Mouse (Mus musculus) heart, embryonic 15.5 days (tissue): Measurements from ENCODE around the gene Osgep. TPM values are rescaled to one million over a fixed set of nuclear protein-coding genes. Genes with fewer than 3 reads are reported as not detected.
"Not testable (repeated sequence)": the region's sequence is repeated elsewhere in the genome, so short reads cannot be mapped to it uniquely, and the experiment has no call there.

ENCODE experiments used
- ATAC-seq: fragments of 200-750 bp; cut with Nextera tagmentation; replicated peaks from 2 replicates; pipeline ENCODE4 v1.8.0; 2017; ENCODE audit warnings: low read depth, moderate TSS enrichment; ENCODE audit not compliant: insufficient number of reproducible peaks, insufficient read depth, low FRiP score
- H3K27ac ChIP-seq: fragments of 300-500 bp; sonication (generic); 2 replicates; pipeline ENCODE4 v1.5.1; 2015; ENCODE audit warnings: mild to moderate bottlenecking, inconsistent platforms
- H3K27me3 ChIP-seq: fragments of 300-500 bp; sonication (generic); 2 replicates; pipeline ENCODE4 v1.6.1; 2015; ENCODE audit warnings: inconsistent platforms
- H3K36me3 ChIP-seq: fragments of 300-500 bp; sonication (generic); 2 replicates; pipeline ENCODE4 v1.6.1; 2015; ENCODE audit warnings: mild to moderate bottlenecking, inconsistent platforms
- H3K4me1 ChIP-seq: fragments of 300-500 bp; sonication (generic); replicated peaks from 2 replicates; pipeline ENCODE4 v1.6.1; 2015; ENCODE audit warnings: inconsistent platforms
- H3K4me2 ChIP-seq: fragments of 300-500 bp; sonication (generic); 2 replicates; pipeline ENCODE4 v1.6.1; 2015; ENCODE audit warnings: inconsistent platforms, mild to moderate bottlenecking, moderate library complexity
- H3K4me3 ChIP-seq: fragments of 300-500 bp; sonication (generic); 2 replicates; pipeline ENCODE4 v1.5.1; 2015; ENCODE audit warnings: mild to moderate bottlenecking, inconsistent platforms
- H3K9ac ChIP-seq: fragments of 300-500 bp; sonication (generic); 2 replicates; pipeline ENCODE4 v1.6.1; 2015; ENCODE audit warnings: mild to moderate bottlenecking, inconsistent platforms
- H3K9me3 ChIP-seq: fragments of 300-500 bp; sonication (generic); replicated peaks from 2 replicates; pipeline ENCODE4 v1.6.1; 2016; ENCODE audit warnings: inconsistent platforms
- WGBS: fragments of 180-500 bp; shearing (Covaris S2); methylation state at CpG from one replicate; pipeline ENCODE4 v1.1.7; 2015; ENCODE audit warnings: mixed read lengths; 5-methylcytosine and 5-hydroxymethylcytosine counted together
- polyA plus RNA-seq: library from polyadenylated mRNA; unstranded; fragments of >200 nt; fragmentation: Nextera tagmentation; extraction: Ambion mirVana; gene quantifications from 2 replicates; pipeline ENCODE4 v1.2.1, GENCODE M21; 2015

The Osgep gene
- polyA plus RNA-seq, 1 experiment from 2014 or later = 117 TPM

GRCm38 (mm10) chr14:50875175-50875574, 49.5 kb downstream of the Osgep start:
- Histone ChIP-seq H3K36me3 (no peaks in the 10 kb centered on the region), H3K9me3 (no peaks in the 10 kb centered on the region), H3K27ac (no peak overlapping the region), H3K4me3 (no peak overlapping the region), H3K4me1 (peaks cover 4% of the 10 kb centered on the region; the same call in 1 of the 2 replicates), H3K4me2 (no peak overlapping the region), H3K9ac (no peak overlapping the region), H3K27me3 (no peaks in the 10 kb centered on the region)
- WGBS = 87% methylated on average over 3 of the region's 3 CpGs
- no peak for ATAC-seq

- peaks cover 3% of the 10 kb centered on the region; the same call in 1 of the 2 replicates for H3K36me3 ChIP-seq
- H3K27ac ChIP-seq = no peak overlapping the region
- H3K4me2 ChIP-seq = no peak overlapping the region
- no peaks in the 10 kb centered on the region for H3K27me3 ChIP-seq
- WGBS = 85% methylated on average over 2 of the region's 2 CpGs
- no peak overlapping the region for H3K4me3 ChIP-seq
- H3K9ac ChIP-seq = no peak overlapping the region
- H3K4me1 ChIP-seq = peaks cover 4% of the 10 kb centered on the region; the same call in 1 of the 2 replicates
- ATAC-seq = no peak
- H3K9me3 ChIP-seq = no peaks in the 10 kb centered on the region
These were observed 53.4 kb downstream of the Osgep start for GRCm38 (mm10) chr14:50871284-50871683.

GRCm38 (mm10) chr14:50870805-50871143, 53.9 kb downstream of the Osgep start:
- peak overlapping the region; percentile 75 for H3K9ac ChIP-seq
- H3K4me1 ChIP-seq = peaks cover 4% of the 10 kb centered on the region; the same call in 1 of the 2 replicates
- no peaks in the 10 kb centered on the region for H3K27me3 ChIP-seq
- H3K27ac ChIP-seq = peak overlapping the region; percentile 84
- no peaks in the 10 kb centered on the region for H3K9me3 ChIP-seq
- H3K4me2 ChIP-seq = peak overlapping the region; percentile 66
- ATAC-seq = peak; percentile 14
- peaks cover 3% of the 10 kb centered on the region; the same call in 1 of the 2 replicates for H3K36me3 ChIP-seq
- WGBS = 20% methylated on average over 5 of the region's 5 CpGs
- H3K4me3 ChIP-seq = peak overlapping the region; percentile 76

GRCm38 (mm10) chr14:50869889-50870804, 54.5 kb downstream of the Osgep start, which contains the start of gene Tep1:
TSS of gene Tep1 (minus strand) at chr14:50870560.
- peak; percentile 90 for ATAC-seq
- peak within 1 kb of the TSS; percentile 76 for H3K4me3 ChIP-seq
- H3K9me3 ChIP-seq = no peaks in the 10 kb centered on the region
- peaks cover 4% of the 10 kb centered on the region; the same call in 1 of the 2 replicates for H3K4me1 ChIP-seq
- peak within 1 kb of the TSS; percentile 84 for H3K27ac ChIP-seq
- peak within 1 kb of the TSS; percentile 66 for H3K4me2 ChIP-seq
- WGBS = 5% methylated on average over 32 of the region's 32 CpGs
- H3K27me3 ChIP-seq = no peaks in the 10 kb centered on the region
- peak within 1 kb of the TSS; percentile 75 for H3K9ac ChIP-seq
- H3K36me3 ChIP-seq = peaks cover 3% of the 10 kb centered on the region; the same call in 1 of the 2 replicates

- Histone ChIP-seq H3K27me3 (no peaks in the 10 kb centered on the region), H3K36me3 (peaks cover 3% of the 10 kb centered on the region; the same call in 1 of the 2 replicates), H3K4me3 (no peak overlapping the region), H3K4me2 (no peak overlapping the region), H3K9me3 (no peaks in the 10 kb centered on the region), H3K27ac (no peak overlapping the region), H3K9ac (no peak overlapping the region), H3K4me1 (peaks cover 4% of the 10 kb centered on the region; the same call in 1 of the 2 replicates)
- no peak for ATAC-seq
- 86% methylated on average over 5 of the region's 5 CpGs for WGBS
These were observed 56.0 kb downstream of the Osgep start for GRCm38 (mm10) chr14:50868656-50869055.

GRCm38 (mm10) chr14:50868211-50868610, 56.5 kb downstream of the Osgep start:
- Histone ChIP-seq H3K9ac (no peak overlapping the region), H3K9me3 (no peaks in the 10 kb centered on the region), H3K4me3 (no peak overlapping the region), H3K36me3 (peaks cover 3% of the 10 kb centered on the region; the same call in 1 of the 2 replicates), H3K27ac (no peak overlapping the region), H3K4me1 (peaks cover 4% of the 10 kb centered on the region; the same call in 1 of the 2 replicates), H3K4me2 (no peak overlapping the region), H3K27me3 (no peaks in the 10 kb centered on the region)
- 68% methylated on average over 4 of the region's 4 CpGs for WGBS
- no peak for ATAC-seq

- Histone ChIP-seq H3K27me3 (no peaks in the 10 kb centered on the region), H3K36me3 (peaks cover 6% of the 10 kb centered on the region; the same call in 1 of the 2 replicates), H3K4me3 (no peak overlapping the region), H3K4me2 (no peak overlapping the region), H3K27ac (no peak overlapping the region), H3K9me3 (no peaks in the 10 kb centered on the region), H3K9ac (no peak overlapping the region), H3K4me1 (peaks cover 4% of the 10 kb centered on the region; the same call in 1 of the 2 replicates)
- ATAC-seq = no peak
- 80% methylated on average over 3 of the region's 3 CpGs for WGBS
These were observed 57.7 kb downstream of the Osgep start for GRCm38 (mm10) chr14:50866966-50867365.

GRCm38 (mm10) chr14:50865005-50865404, 59.7 kb downstream of the Osgep start:
- not testable (repeated sequence) for H3K9me3 ChIP-seq, H3K4me2 ChIP-seq, H3K27me3 ChIP-seq, H3K4me3 ChIP-seq, H3K9ac ChIP-seq, H3K4me1 ChIP-seq, ATAC-seq, H3K27ac ChIP-seq
- peaks cover 15% of the 10 kb centered on the region for H3K36me3 ChIP-seq

- Histone ChIP-seq H3K4me3 (no peak overlapping the region), H3K36me3 (peaks cover 29% of the 10 kb centered on the region), H3K9me3 (no peaks in the 10 kb centered on the region), H3K9ac (no peak overlapping the region), H3K27me3 (no peaks in the 10 kb centered on the region), H3K27ac (no peak overlapping the region), H3K4me1 (no peaks in the 10 kb centered on the region), H3K4me2 (no peak overlapping the region)
- no peak for ATAC-seq
- WGBS = 86% methylated on average over 10 of the region's 10 CpGs
These were observed 62.1 kb downstream of the Osgep start for GRCm38 (mm10) chr14:50862641-50863040.
